Mouse (Mus musculus) gonadal fat pad, adult 2 months (tissue): ENCODE data around the gene Abcc8. TPM values are rescaled to one million over a fixed set of nuclear protein-coding genes. Genes with fewer than 3 reads are reported as not detected.

Source experiments
- DNase-seq: peaks from one replicate; pipeline ENCODE4 v3.0.0-alpha.2; 2012; ENCODE audit warnings: low read depth
- polyA plus RNA-seq: library from polyadenylated mRNA; depleted of rRNA; stranded (reverse); fragments of >200 nt; gene quantifications from 2 replicates; pipeline ENCODE4 v1.2.3, GENCODE M21; 2012; rRNA removed

Gene Abcc8
- polyA plus RNA-seq, 1 experiment = 2.8 TPM

DNA sequence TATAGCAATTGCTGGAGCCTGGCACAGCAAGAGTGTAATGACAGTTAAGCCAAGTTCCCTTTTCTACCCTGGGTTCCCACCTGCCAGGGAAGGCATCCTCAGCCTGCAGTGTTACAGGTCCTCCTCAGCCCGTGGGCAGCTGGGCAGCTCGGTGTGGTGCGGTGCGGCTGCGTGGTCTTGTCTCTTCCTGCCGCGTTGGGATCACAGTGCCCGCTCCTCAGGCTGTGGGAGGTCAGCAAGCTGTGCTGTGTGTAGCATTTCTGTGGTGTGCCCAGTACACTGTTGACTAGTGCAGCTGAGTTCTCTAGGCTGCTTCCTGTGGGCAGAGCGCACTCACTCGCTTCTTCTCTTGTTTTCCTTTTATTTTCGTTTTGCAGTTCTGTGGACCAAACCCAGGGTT, 121.0 kb downstream of the Abcc8 start:
- DNase-seq = no peak

Other genes with a start within 250 kb of the Abcc8 start
- 0.14 and 0.38 TPM in 2 replicates for gene Abcc6, start 149.7 kb downstream of the Abcc8 start, polyA plus RNA-seq
- 53.8 and 59.7 TPM in 2 replicates for gene Nomo1, start 146.3 kb downstream of the Abcc8 start, polyA plus RNA-seq
- gene Kcnj11, start 79.3 kb downstream of the Abcc8 start, polyA plus RNA-seq = 16.5 and 18.0 TPM in 2 replicates
- gene Ush1c, start 58.5 kb upstream of the Abcc8 start, polyA plus RNA-seq = 0.85 and 2.0 TPM in 2 replicates
- 0.01 TPM in 1 of 2 replicates, not detected in the other for gene Otog, start 61.0 kb upstream of the Abcc8 start, polyA plus RNA-seq
- not detected in 2 replicates for gene Myod1, start 196.4 kb upstream of the Abcc8 start, polyA plus RNA-seq
- gene Kcnc1, start 216.5 kb upstream of the Abcc8 start, polyA plus RNA-seq = 0.77 and 1.3 TPM in 2 replicates